ENCODE assay signal across 8 mouse cellular contexts in the genomic region with DNA sequence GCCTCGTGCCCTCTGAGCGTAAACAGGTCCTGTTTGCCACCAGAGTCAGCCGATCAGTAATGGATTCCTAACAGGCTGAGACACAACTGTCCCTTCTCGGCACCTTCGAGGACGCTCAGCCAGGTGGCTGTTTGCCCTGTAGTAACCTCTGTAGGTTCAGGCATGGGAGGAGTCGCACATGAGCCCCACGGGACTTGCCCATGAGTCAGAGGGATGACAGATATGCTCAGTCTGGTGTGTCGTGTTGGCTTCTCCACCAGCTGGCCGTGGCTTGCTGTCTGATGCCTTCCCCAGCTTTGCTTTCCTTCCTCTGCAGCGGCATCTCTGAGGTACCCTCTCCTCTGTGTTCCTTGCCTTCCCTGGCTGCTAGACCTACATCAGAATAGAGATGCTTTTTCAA. TPM values are rescaled to one million over a fixed set of nuclear protein-coding genes. Genes with fewer than 3 reads are reported as not detected.
DNase-seq lines count a peak whose midpoint lies in the region; ATAC-seq and TF ChIP-seq lines count a peak whose summit lies in the region.
"Had no signal": no experiment of that assay in that cellular context is flagged by ENCODE, and none has a peak within 500 bp of the region (broad histone marks: within the 10 kb centered on the region; RNA-seq: fewer than 3 reads in every experiment).

No protein-coding gene starts in this region.

- H3K4me3 ChIP-seq in layer of hippocampus, adult 2 months: no peak overlapping the region
- no peak overlapping the region for H3K4me3 ChIP-seq in cortical plate, adult 2 months (ENCODE audit: insufficient read depth, low read length)
- no peak overlapping the region for H3K4me3 ChIP-seq in gastrocnemius, adult 2 months

- TF ChIP-seq CTCF in layer of hippocampus, adult 2 months (conservative IDR thresholded peaks at IDR 0.05): no peak
- no peak for TF ChIP-seq CTCF in cortical plate, adult 2 months (IDR thresholded peaks at IDR 0.05; ENCODE audit: extremely low read depth, insufficient read depth, low read length)
- no peak for TF ChIP-seq CTCF in gastrocnemius, adult 2 months (IDR thresholded peaks at IDR 0.05)

- H3K27ac ChIP-seq in layer of hippocampus, adult 2 months: peak overlapping the region; percentile 64
- 0 out of 2 replicates have a peak overlapping the region, but pooled peaks have one; percentile 17 for H3K27ac ChIP-seq in cortical plate, adult 2 months (ENCODE audit: insufficient read depth, low read length)
- no peak overlapping the region for H3K27ac ChIP-seq in gastrocnemius, adult 2 months

- intact Hi-C loops in gastrocnemius, adult 2 months (cut with DNase I): no loop called here

- no peak for TF ChIP-seq POLR2A in cortical plate, adult 2 months (IDR thresholded peaks at IDR 0.05; ENCODE audit: extremely low read depth, insufficient read depth, low read length)

- DNase-seq in layer of hippocampus, adult 2 months (ENCODE audit: low spot score in 2 of 2): peak; percentile 51 to 58
- DNase-seq in layer of hippocampus, adult 11-12 months (ENCODE audit: low spot score): no peak
- peak; percentile 51 to 70 for DNase-seq in spleen, postnatal 14 days (ENCODE audit: low spot score in 2 of 2)
- DNase-seq in gastrocnemius, adult 2 months: no peak
- no peak for DNase-seq in embryo, embryonic 9.5 days (ENCODE audit: extremely low spot score)
- DNase-seq: adrenal gland, postnatal 10 days had no signal

- peaks cover 7% of the 10 kb centered on the region for H3K4me1 ChIP-seq in cortical plate, adult 2 months (ENCODE audit: control insufficient read depth, insufficient read depth, low read length)

- ATAC-seq in CD4-positive, CD25-positive, alpha-beta regulatory T cell, adult 4 months: peak; percentile 98

RNA-seq across cellular contexts. Expression of a gene that starts 9.6 kb away (rescaled TPM):
- 10 to 100 TPM; 75.7 to 83.3 TPM for total RNA-seq in layer of hippocampus, adult 2 months (2021)
- 100 to 1,000 TPM; 169 to 178 TPM for polyA plus RNA-seq in CD4-positive, CD25-positive, alpha-beta regulatory T cell, adult 4 months (2017; shearing (Covaris generic))
- 27.8 and 29.8 TPM in 2 replicates for polyA plus RNA-seq in cortical plate, adult 2 months (2012; rRNA removed)
- total RNA-seq in gastrocnemius, adult 2 months (2021): 1 to 10 TPM in 1 of 2 experiments, under 1 TPM in 1; 0.89 to 2.5 TPM

Comparison
In these comparisons a context has a peak if more than half of its experiments do, and no peak if none do; other contexts are left out.
1. DNase-seq: peak in layer of hippocampus, adult 2 months (2 of 2) and spleen, postnatal 14 days (2 of 2); none in layer of hippocampus, adult 11-12 months (single experiment), gastrocnemius, adult 2 months (single experiment) and embryo, embryonic 9.5 days (single experiment).
2. RNA of a gene that starts 9.6 kb away (total RNA-seq): 75.7 to 83.3 TPM in layer of hippocampus, adult 2 months; 0.89 to 2.5 TPM in gastrocnemius, adult 2 months; every median in the first group is over 10 times any median in the second.